Mouse (Mus musculus) CH12.LX (cell line): ENCODE results near the gene Arl8a. TPM values are rescaled to one million over a fixed set of nuclear protein-coding genes. Genes with fewer than 3 reads are reported as not detected.
A peak's percentile ranks its signal among the peaks of the same experiment; 100 is the strongest.
"Not testable (repeated sequence)": the region's sequence is repeated elsewhere in the genome, so short reads cannot be mapped to it uniquely, and the experiment has no call there.

Experiments used
- DNase-seq: peaks from one replicate; pipeline ENCODE4 v3.0.0-alpha.2; 2013; ENCODE audit errors: extremely low read depth
- H3K27ac ChIP-seq: 2 replicates; pipeline ENCODE4 v1.5.1; 2012; ENCODE audit warnings: low read depth, mild to moderate bottlenecking, control low read depth, moderate library complexity; ENCODE audit not compliant: insufficient read depth
- H3K27me3 ChIP-seq: replicated peaks from 2 replicates; pipeline ENCODE3; 2012; ENCODE audit warnings: inconsistent platforms
- H3K36me3 ChIP-seq, 2 experiments: replicated peaks in 1 of 2; 2 replicates each; pipeline versions ENCODE3 to v1.6.1; 2012; ENCODE audit warnings: inconsistent platforms in 1 of 2, low read length in 1 of 2, mild to moderate bottlenecking in 1 of 2, mixed read lengths in 1 of 2, moderate library complexity in 1 of 2; ENCODE audit not compliant: control insufficient read depth in 1 of 2, insufficient read depth in 1 of 2
- H3K4me1 ChIP-seq, 2 experiments: 2 replicates each; pipeline ENCODE4 v1.6.1; 2012; ENCODE audit warnings: inconsistent platforms in 1 of 2, moderate library complexity in 1 of 2; ENCODE audit not compliant: insufficient read depth in 2 of 2, control insufficient read depth in 1 of 2
- H3K4me2 ChIP-seq: 2 replicates; pipeline ENCODE4 v1.6.1; 2012; ENCODE audit warnings: low read depth, mild to moderate bottlenecking, control low read depth; ENCODE audit not compliant: poor library complexity, insufficient read depth, severe bottlenecking
- H3K4me3 ChIP-seq, 3 experiments: fragments of 150-350 bp in 1 of 3; sonication (generic) in 1 of 3; replicated peaks in 1 of 3; 2 replicates each; pipeline versions ENCODE3 to v1.5.1; 2011 to 2012; ENCODE audit warnings: low read depth in 2 of 3, low read length in 2 of 3, mild to moderate bottlenecking in 2 of 3, moderate library complexity in 2 of 3, control low read depth in 1 of 3, improper control_type of control experiment in 1 of 3, inconsistent platforms in 1 of 3, mixed read lengths in 1 of 3; ENCODE audit not compliant: poor library complexity in 1 of 3
- H3K79me2 ChIP-seq: replicated peaks from 2 replicates; pipeline ENCODE4 v1.6.1; 2012; ENCODE audit warnings: mild to moderate bottlenecking, moderate library complexity; ENCODE audit not compliant: control insufficient read depth, poor library complexity, insufficient read depth, severe bottlenecking; ENCODE audit errors: extremely low read depth
- H3K9ac ChIP-seq: 2 replicates; pipeline ENCODE4 v1.6.1; 2012; ENCODE audit warnings: low read depth, mild to moderate bottlenecking, control low read depth, moderate library complexity; ENCODE audit not compliant: insufficient read depth
- H3K9me3 ChIP-seq: replicated peaks from 2 replicates; pipeline ENCODE3; 2012; ENCODE audit warnings: low read length, inconsistent platforms, mixed read lengths
- ELF1 ChIP-seq: IDR thresholded peaks from 2 replicates; pipeline ENCODE4 v1.6.1; 2014; ENCODE audit warnings: low read depth, mild to moderate bottlenecking, inconsistent platforms, low read length, improper control_type of control experiment
- GABPA ChIP-seq: IDR thresholded peaks from 2 replicates; pipeline ENCODE4 v1.6.1; 2012; ENCODE audit warnings: low read depth, low read length, improper control_type of control experiment, inconsistent platforms; ENCODE audit not compliant: insufficient replicate concordance
- JUN ChIP-seq: IDR thresholded peaks from 2 replicates; pipeline ENCODE4 v1.6.1; 2011; ENCODE audit warnings: low read depth, mild to moderate bottlenecking, low read length, improper control_type of control experiment, moderate library complexity; ENCODE audit not compliant: insufficient read depth
- JUND ChIP-seq: conservative IDR thresholded peaks from 2 replicates; pipeline ENCODE4 v1.6.1; 2011; ENCODE audit warnings: low read depth, low read length, improper control_type of control experiment
- MAFK ChIP-seq: IDR thresholded peaks from 2 replicates; pipeline ENCODE4 v1.6.1; 2011; ENCODE audit warnings: low read length, improper control_type of control experiment; ENCODE audit not compliant: insufficient replicate concordance
- NELFE ChIP-seq: IDR thresholded peaks from 2 replicates; pipeline ENCODE4 v1.6.1; 2011; ENCODE audit warnings: low read depth, low read length, improper control_type of control experiment
- TCF12 ChIP-seq: IDR thresholded peaks from 2 replicates; pipeline ENCODE4 v1.6.1; 2014; ENCODE audit warnings: low read depth, mild to moderate bottlenecking, inconsistent platforms, low read length, improper control_type of control experiment
- UBTF ChIP-seq: IDR thresholded peaks from 2 replicates; pipeline ENCODE4 v1.6.1; 2012; ENCODE audit warnings: low read depth, mild to moderate bottlenecking, inconsistent platforms, low read length, improper control_type of control experiment, moderate library complexity
- ZC3H11A ChIP-seq: IDR thresholded peaks from 2 replicates; pipeline ENCODE4 v1.6.1; 2012; ENCODE audit warnings: low read depth, mild to moderate bottlenecking, inconsistent platforms, low read length, improper control_type of control experiment
- ZNF384 ChIP-seq: IDR thresholded peaks from 2 replicates; pipeline ENCODE4 v1.6.1; 2012; ENCODE audit warnings: low read depth, low read length, improper control_type of control experiment, inconsistent platforms
- dilution Hi-C: fragments of 300-500 bp; cut with MboI; formaldehyde crosslinking; loops from 2 replicates; pipeline ENCODE4 v1.14.3; 2020; ENCODE audit warnings: low sequenced_read_pairs; ENCODE audit not compliant: extremely low pct_unique_long_range_greater_than_20kb, extremely low pct_ligation_motif_present
- in situ Hi-C: fragments of 300-500 bp; cut with MboI; formaldehyde crosslinking; loops from 3 replicates; pipeline ENCODE4 v1.14.3; 2019; ENCODE audit warnings: low sequenced_read_pairs, low pct_ligation_motif_present, low pct_unique_long_range_greater_than_20kb, mixed read lengths
- polyA plus RNA-seq: library from polyadenylated mRNA; unstranded; fragments of >175 nt; gene quantifications from 2 replicates; pipeline ENCODE4 v1.2.1, GENCODE M21; 2012; ENCODE audit warnings: low read depth; ENCODE audit not compliant: insufficient read length
- total RNA-seq, 2 experiments: library from RNA; depleted of rRNA; stranded (reverse); fragments of 300-350 nt in 1 of 2; fragments of >200 nt in 1 of 2; gene quantifications; 2 replicates each; pipeline ENCODE4 v1.2.3; 2012 to 2014

Gene Arl8a
- total and polyA plus RNA-seq, 3 experiments = 4.2 to 52.7 (median 10.9) TPM

DNA sequence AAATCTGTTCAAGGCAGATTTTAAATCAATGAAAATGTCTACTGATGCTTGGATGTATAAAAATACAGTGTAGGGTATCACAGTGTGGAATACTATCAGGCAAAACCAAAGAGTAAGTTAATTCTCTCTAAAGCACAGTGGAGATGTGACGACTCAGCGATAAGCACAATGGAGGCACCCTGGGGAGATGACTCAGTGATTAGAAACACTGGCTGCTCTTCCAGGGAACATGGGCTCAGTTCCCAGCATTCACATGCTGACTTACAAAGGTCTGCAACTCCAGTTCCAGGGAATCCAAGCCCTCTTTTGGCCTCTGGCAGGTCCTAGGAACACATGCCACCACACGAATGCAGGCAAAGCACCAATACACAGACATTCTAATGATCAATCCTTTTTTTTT, 41.6 kb downstream of the Arl8a start:
- Histone ChIP-seq H3K4me2 (no peak overlapping the region), H3K27me3 (no peaks in the 10 kb centered on the region), H3K36me3 (no peaks in the 10 kb centered on the region), H3K4me3 (no peak overlapping the region), H3K4me1 (peaks cover 3 to 4% of the 10 kb centered on the region in 2 experiments), H3K9me3 (no peaks in the 10 kb centered on the region), H3K79me2 (no peaks in the 10 kb centered on the region), H3K27ac (no peak overlapping the region), H3K9ac (no peak overlapping the region)
- in situ Hi-C loops (no loop called here), dilution Hi-C loops (no loop called here)
- TF ChIP-seq MAFK = peak; percentile 63
- TF ChIP-seq JUN = no peak
- peak; percentile 36; the same call in 1 of the 2 replicates for TF ChIP-seq ZNF384
- DNase-seq = no peak

DNA sequence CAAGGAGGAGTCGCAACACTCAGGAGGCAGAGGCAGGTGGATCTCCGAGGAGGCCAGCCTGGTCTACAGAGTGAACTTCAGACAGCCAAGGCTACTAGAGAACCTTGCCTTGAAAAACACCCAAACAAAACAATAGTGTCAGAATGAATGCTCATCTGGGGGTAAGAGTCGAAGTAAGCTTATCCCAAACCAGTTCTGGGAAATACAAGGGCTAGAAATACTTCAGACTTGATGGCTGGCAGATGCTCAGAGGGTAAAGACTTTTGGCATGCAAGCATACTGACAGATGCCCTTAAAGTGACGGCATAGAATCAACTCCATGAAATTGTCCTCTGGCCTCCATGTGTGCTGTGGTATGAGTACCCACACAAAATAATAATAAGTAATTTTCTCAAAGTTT, 42.6 kb downstream of the Arl8a start:
- peaks cover 0 to 5% of the 10 kb centered on the region in 2 experiments; a peak in 2 of 4 replicates for H3K4me1 ChIP-seq
- H3K9me3 ChIP-seq = no peaks in the 10 kb centered on the region
- H3K79me2 ChIP-seq = no peaks in the 10 kb centered on the region
- in situ Hi-C loops (no loop called here), dilution Hi-C loops (no loop called here)
- H3K27ac ChIP-seq = no peak overlapping the region
- no peaks in the 10 kb centered on the region for H3K27me3 ChIP-seq
- H3K4me2 ChIP-seq = no peak overlapping the region
- no peak for DNase-seq
- no peaks in the 10 kb centered on the region for H3K36me3 ChIP-seq
- TF ChIP-seq NELFE (no peak), UBTF (no peak), ZNF384 (no peak), GABPA (no peak), JUND (no peak), ELF1 (no peak), TCF12 (no peak), MAFK (no peak), ZC3H11A (no peak)
- H3K9ac ChIP-seq = no peak overlapping the region
- H3K4me3 ChIP-seq = no peak overlapping the region

DNA sequence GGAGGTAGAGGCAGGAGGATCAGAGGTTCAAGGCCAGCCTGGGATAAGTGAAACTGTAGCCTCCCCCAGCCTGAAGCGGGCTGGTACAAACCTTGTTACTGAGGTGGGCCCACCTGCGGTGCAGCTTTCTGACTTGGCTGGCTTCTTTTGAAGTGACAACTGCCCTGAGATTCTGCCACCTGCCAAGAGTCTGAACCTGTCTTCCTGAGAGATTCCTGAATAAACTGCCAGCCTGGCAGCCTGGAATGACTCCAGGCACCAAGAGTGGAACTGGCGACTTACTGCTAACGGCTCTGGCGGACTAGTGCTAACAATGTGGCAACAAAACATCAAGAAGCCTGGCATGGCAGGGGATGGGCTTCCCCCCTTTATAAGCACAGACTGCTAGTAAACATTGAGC, 47.7 kb downstream of the Arl8a start:
- dilution Hi-C loops, H3K36me3 ChIP-seq, H3K79me2 ChIP-seq, H3K9me3 ChIP-seq, H3K4me2 ChIP-seq, H3K27me3 ChIP-seq, in situ Hi-C loops, H3K27ac ChIP-seq, DNase-seq, H3K4me3 ChIP-seq, H3K9ac ChIP-seq: not testable (repeated sequence)
- H3K4me1 ChIP-seq = peaks cover 12 to 39% of the 10 kb centered on the region in 2 experiments
